In the genomic region with DNA sequence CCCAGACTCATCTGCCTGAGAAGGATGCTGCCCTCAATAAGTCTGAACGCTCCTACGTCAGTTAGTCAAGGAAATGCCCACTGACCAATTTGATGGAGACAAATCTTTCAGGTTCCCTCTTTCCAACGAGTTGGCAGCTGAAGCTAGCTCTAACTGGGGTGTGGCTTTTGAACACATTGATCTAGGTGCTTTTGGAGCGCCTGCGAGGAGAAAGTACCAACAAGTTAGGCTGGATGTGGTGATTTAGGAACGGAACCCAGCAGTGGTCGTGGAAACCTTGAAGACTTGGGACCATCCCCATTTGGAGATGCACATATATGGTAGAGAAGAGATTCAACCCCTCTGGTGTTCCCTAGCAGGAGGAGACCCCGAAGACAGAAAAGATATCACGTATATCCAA, we compare ENCODE assay signal across 34 mouse cellular contexts.
"Had no signal": no experiment of that assay in that cellular context is flagged by ENCODE, and none has a peak within 500 bp of the region (broad histone marks: within the 10 kb centered on the region; RNA-seq: fewer than 3 reads in every experiment).

No protein-coding gene starts in this region.

- H3K9me3 ChIP-seq: heart, embryonic 12.5 days; heart, embryonic 13.5 days; heart, embryonic 15.5 days; hindbrain, embryonic 10.5 days; hindbrain, embryonic 12.5 days; hindbrain, embryonic 13.5 days; hindbrain, embryonic 15.5 days; intestine, embryonic 15.5 days; kidney, embryonic 15.5 days had no signal

- H3K9ac ChIP-seq: heart, embryonic 12.5 days; heart, embryonic 13.5 days; heart, embryonic 15.5 days; hindbrain, embryonic 12.5 days; hindbrain, embryonic 13.5 days; hindbrain, embryonic 14.5 days; hindbrain, embryonic 15.5 days; intestine, embryonic 15.5 days; kidney, embryonic 15.5 days had no signal

- H3K36me3 ChIP-seq: heart, embryonic 12.5 days; heart, embryonic 13.5 days; heart, embryonic 15.5 days; hindbrain, embryonic 10.5 days; hindbrain, embryonic 12.5 days; hindbrain, embryonic 13.5 days; hindbrain, embryonic 15.5 days; intestine, embryonic 15.5 days; kidney, embryonic 15.5 days had no signal

- H3K4me3 ChIP-seq: heart, embryonic 12.5 days; heart, embryonic 13.5 days; heart, embryonic 15.5 days; hindbrain, embryonic 10.5 days; hindbrain, embryonic 12.5 days; hindbrain, embryonic 13.5 days; hindbrain, embryonic 15.5 days; intestine, embryonic 15.5 days; kidney, embryonic 15.5 days; layer of hippocampus, adult 2 months; left cerebral cortex, adult 2 months had no signal

- H3K27ac ChIP-seq: heart, embryonic 13.5 days; heart, embryonic 15.5 days; hindbrain, embryonic 12.5 days; hindbrain, embryonic 13.5 days; hindbrain, embryonic 14.5 days; hindbrain, embryonic 15.5 days; hindbrain, postnatal 0 days; intestine, embryonic 15.5 days; kidney, embryonic 15.5 days; kidney, postnatal 0 days; layer of hippocampus, adult 2 months; left cerebral cortex, adult 2 months had no signal

- DNase-seq: heart, postnatal 10 days; heart, postnatal 14 days; heart, postnatal 36 days; kidney, adult 11 months; kidney, adult 18-20 months; kidney, adult 2 months; kidney, adult 8-10 months; kidney, adult 9 months; kidney, postnatal 10 days; kidney, postnatal 14 days; kidney, postnatal 25 days; kidney, postnatal 36 days; kidney, postnatal 4 days; layer of hippocampus, adult 9-11 months; layer of hippocampus, postnatal 36 days had no signal

- H3K4me2 ChIP-seq: heart, embryonic 11.5 days; heart, embryonic 12.5 days; heart, embryonic 13.5 days; heart, embryonic 15.5 days; hindbrain, embryonic 12.5 days; hindbrain, embryonic 13.5 days; hindbrain, embryonic 14.5 days; hindbrain, embryonic 15.5 days; intestine, embryonic 15.5 days; kidney, embryonic 15.5 days had no signal

- H3K27me3 ChIP-seq: heart, embryonic 12.5 days; heart, embryonic 13.5 days; heart, embryonic 15.5 days; hindbrain, embryonic 12.5 days; hindbrain, embryonic 13.5 days; hindbrain, embryonic 15.5 days; intestine, embryonic 15.5 days had no signal

- ATAC-seq: hindbrain, embryonic 16.5 days; hindbrain, postnatal 0 days; inflammation-experienced regulatory T-cells, adult 6 months; intestine, embryonic 15.5 days; intestine, embryonic 16.5 days; intestine, postnatal 0 days had no signal
